Mouse (Mus musculus) frontal cortex, postnatal 25 days (tissue): ENCODE data around the gene Ptprf.

Experiments
- DNase-seq, 2 experiments: peaks; one replicate each; pipeline ENCODE4 v3.0.0; 2022; ENCODE audit warnings: low spot score in 2 of 2

Ptprf gene

DNA sequence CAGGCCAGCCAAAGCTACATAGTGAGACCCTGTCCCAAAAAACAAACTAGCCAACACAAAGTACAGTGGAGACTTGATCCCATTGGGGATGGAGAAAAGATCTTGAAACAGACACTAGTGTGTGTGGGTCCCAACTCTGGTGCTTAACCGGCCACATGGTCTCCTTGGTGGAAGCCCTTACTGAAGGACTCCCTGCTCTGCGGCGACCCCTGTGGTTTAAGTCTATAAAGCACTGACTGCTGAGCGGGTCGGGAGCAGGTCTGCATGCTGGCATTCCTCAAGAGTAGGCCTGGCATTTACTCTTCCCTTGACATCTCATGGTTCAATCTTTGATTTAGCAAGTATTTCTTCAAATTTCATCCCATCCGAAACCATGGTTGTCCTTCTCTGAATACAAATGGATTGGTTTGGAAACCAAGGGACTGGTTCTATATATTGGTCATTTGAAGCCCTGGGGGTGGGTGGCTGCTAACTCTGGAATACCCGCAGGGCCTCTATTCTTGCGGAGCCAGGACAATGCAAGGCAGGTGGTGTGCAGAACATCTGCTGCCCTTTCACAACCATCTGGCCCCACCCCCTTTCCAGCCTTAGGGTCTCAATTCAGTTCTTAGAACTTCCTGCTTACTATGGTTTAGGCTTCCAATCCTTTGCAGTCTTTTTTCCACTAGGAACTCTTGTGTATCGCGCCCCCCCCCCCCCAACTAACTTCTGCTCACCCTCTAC lies 84.1 kb downstream of the Ptprf start:
- no peak for DNase-seq

DNA sequence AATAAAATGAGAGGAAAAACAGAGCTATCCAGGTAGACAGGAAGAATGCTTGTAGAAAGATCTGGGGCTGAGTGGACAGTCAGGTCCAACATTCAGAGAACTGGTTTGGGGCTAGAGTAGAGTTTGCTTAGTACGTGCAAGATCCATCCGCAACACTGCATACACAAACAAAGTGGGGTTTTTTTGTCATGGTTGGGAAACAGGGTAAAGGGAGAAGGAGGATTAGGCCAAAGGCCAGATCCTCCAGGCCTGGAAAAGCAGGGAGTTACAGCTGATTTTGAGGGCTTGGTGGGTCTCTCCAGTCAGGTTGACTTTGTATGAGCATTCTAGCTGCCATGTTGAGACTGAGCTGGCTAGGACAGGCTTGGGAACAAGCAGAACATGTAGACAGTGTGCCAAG lies 85.3 kb downstream of the Ptprf start:
- DNase-seq: no peak

DNA sequence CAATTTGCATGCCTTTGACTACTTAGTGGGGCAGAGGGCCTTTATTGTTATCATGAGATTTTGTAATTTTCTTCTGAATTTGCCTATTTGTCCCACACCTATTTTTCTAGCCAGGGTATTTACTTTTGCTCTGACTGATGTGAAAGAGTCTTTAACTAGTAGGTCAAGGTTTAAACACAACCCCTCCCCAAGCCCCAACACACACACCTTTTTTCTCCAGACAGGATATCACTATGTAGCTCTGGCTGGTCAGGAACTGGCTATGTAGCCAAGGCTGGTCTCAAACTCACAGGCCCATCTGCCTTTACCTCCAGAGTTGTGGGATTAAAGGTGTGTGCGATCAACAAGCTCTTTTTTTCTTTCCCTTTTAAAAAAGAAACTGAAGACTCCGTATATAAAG lies 92.1 kb downstream of the Ptprf start:
- DNase-seq: no peak

GRCm38 (mm10) chr4:118198606-118199005 lies 92.6 kb downstream of the Ptprf start:
- DNase-seq: no peak

DNA sequence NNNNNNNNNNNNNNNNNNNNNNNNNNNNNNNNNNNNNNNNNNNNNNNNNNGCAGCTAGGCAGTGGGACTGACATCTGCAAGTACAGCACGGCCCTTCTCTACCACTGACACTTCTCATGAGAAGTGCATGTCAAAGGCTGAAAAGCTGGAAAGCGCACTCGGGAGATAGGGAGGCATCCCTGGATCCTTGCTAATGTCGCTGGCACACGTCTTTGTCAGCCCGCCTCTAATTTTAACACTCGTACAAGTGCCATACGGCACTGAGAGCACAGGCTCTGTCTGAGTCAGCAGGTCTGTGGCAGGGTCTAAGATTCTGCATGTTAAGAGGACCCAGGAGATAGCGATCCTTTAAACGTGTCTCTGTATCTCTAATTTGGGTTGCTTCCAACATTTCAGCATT lies 95.0 kb downstream of the Ptprf start:
- no peak for DNase-seq

DNA sequence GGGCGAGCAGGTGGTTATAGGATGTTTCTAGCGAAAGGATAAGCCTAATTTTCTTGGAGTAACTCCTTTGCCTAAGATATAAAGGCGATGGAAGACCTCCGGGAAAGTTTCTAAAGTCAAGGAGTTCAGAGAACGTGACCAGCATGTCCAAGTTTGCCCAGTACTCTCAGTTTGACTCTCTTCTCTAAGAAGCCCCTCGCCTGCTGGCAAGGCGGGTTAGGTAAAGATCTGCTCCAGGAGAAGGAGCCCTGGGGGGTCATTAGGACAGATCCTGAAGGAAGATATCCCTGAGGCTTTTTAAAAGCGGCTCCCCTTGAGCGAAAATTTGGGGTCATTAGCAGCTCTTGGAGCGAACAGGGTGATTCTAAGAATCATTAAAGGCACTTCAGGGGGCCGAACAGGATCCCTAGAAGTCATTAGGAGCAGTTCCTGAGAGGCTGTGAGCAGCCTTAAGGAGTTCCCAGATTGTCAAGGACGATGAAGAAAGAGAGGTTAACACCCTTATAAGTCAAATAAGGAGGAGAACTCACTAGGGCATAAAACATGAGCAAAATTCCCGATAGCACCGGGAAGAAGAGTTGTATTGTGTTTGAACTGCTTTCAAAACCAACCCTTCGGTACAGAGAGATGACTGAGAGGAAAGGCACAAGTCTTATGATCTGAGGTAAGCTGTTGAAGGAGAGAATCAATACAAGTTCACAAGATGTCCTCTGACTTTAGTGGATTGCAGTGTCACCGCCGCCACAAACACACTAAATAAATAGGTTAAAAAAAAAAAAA lies 110.7 kb downstream of the Ptprf start:
- DNase-seq: no peak

- peak; percentile 80 to 86 for DNase-seq
Measured at GRCm38 (mm10) chr4:118179467-118180300, 111.5 kb downstream of the Ptprf start, which contains the start of gene Kdm4a. Kdm4a (minus strand) TSS chr4:118180043.

GRCm38 (mm10) chr4:118178952-118179466 lies 112.2 kb downstream of the Ptprf start:
- no peak for DNase-seq

DNA sequence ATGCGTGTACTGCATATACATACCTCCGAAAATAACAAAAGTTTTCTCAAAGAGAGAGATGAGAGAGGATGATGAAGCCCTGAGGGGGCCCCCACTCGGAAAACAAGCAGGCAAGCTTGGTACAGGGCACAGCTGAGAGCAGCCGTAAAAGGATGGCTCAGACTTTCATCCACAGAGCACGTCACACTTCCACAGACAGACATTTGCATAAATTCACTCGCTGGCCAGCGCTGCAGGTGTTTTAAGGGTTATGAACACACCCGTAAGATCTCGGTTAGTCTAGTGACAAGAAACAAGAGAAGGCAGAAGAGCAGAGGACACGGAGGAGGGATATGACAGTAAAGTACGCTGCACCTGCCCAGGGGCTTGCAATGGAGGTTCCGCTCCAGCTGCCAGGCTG lies 118.7 kb downstream of the Ptprf start:
- DNase-seq: no peak

GRCm38 (mm10) chr4:118171006-118171405 lies 120.2 kb downstream of the Ptprf start:
- DNase-seq: no peak

DNA sequence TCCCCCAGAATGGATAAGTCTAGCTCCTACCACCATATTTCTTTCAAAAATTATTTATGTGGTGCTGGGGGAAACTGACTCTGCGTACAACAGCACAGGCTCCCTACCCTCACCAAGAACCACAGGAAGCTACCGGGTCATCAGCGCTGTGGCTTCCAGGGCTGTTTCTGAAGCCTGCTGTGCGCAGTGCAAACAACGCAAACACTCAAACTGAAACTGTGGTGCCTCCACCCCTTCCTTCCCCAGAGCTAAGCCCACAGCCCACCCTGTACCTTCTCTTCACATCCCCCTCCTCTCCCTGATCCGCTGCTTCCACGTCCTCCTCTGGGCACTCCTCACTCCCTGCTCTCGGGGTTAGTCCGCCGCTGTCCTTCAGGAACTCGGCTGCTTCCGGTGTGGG lies 129.1 kb downstream of the Ptprf start:
- no peak for DNase-seq
